Mouse (Mus musculus) left cerebral cortex, postnatal 36 days (tissue): ENCODE measurements around the gene Alx3. TPM values are rescaled to one million over a fixed set of nuclear protein-coding genes. Genes with fewer than 3 reads are reported as not detected.

Experiments
- DNase-seq, 2 experiments: peaks; one replicate each; pipeline ENCODE4 v3.0.0; 2021 to 2022; ENCODE audit warnings: low spot score in 2 of 2, mixed read lengths in 1 of 2
- intact Hi-C: fragments of 180-260 bp; cut with DNase I; formaldehyde crosslinking; loops from one replicate; pipeline ENCODE4 v1.15.1; 2025
- total RNA-seq, 2 experiments: library from RNA; stranded (reverse); gene quantifications; 2 replicates each; pipeline ENCODE4 v1.2.3; 2021

The Alx3 gene
- total RNA-seq, 2 experiments from 2014 or later = 0.96 to 1.5 TPM

- intact Hi-C loops = no loop called here
- DNase-seq = no peak
Measured at GRCm38 (mm10) chr3:107652968-107653367, 58.1 kb downstream of the Alx3 start.

- intact Hi-C loops = no loop called here
Measured at GRCm38 (mm10) chr3:107654861-107655260, 60.0 kb downstream of the Alx3 start.

More at GRCm38 (mm10) chr3:107654861-107655260, 60.0 kb downstream of the Alx3 start:
- no peak for DNase-seq

Other genes with a start within 250 kb of the Alx3 start
- 10 to 100 TPM; 65.5 to 73.0 TPM for gene Kcnc4, start 135.5 kb upstream of the Alx3 start, total RNA-seq
- gene Slc6a17, start 77.0 kb upstream of the Alx3 start, total RNA-seq = 100 to 1,000 TPM; 377 to 415 TPM
- not detected for gene Ubl4b, start 40.0 kb upstream of the Alx3 start, total RNA-seq
- gene Gm10961, start 36.3 kb downstream of the Alx3 start, total RNA-seq = not detected
- gene Strip1, start 36.7 kb downstream of the Alx3 start, total RNA-seq = 10 to 100 TPM; 58.0 to 63.7 TPM
- gene Ahcyl1, start 101.5 kb downstream of the Alx3 start, total RNA-seq = 100 to 1,000 TPM; 325 TPM
- gene Csf1, start 165.4 kb downstream of the Alx3 start, total RNA-seq = 10 to 100 TPM; 12.4 to 14.0 TPM